Mouse (Mus musculus) heart, embryonic 11.5 days (tissue): Measurements from ENCODE around the gene Jup. TPM values are rescaled to one million over a fixed set of nuclear protein-coding genes. Genes with fewer than 3 reads are reported as not detected.
A peak's percentile ranks its signal among the peaks of the same experiment; 100 is the strongest.

Experiments
- ATAC-seq: fragments of 200-750 bp; cut with Nextera tagmentation; replicated peaks from 2 replicates; pipeline ENCODE4 v1.8.0; 2017; ENCODE audit warnings: moderate library complexity; ENCODE audit not compliant: insufficient number of reproducible peaks, low FRiP score, low TSS enrichment
- H3K27ac ChIP-seq: fragments of 300-500 bp; sonication (generic); 2 replicates; pipeline ENCODE4 v1.5.1; 2014; ENCODE audit warnings: mild to moderate bottlenecking, low read depth, low read length
- H3K27me3 ChIP-seq: fragments of 300-500 bp; sonication (generic); 2 replicates; pipeline ENCODE4 v1.6.1; 2014; ENCODE audit warnings: mild to moderate bottlenecking, low read length, mixed read lengths; ENCODE audit not compliant: control insufficient read depth, insufficient read depth
- H3K36me3 ChIP-seq: fragments of 300-500 bp; sonication (generic); 2 replicates; pipeline ENCODE4 v1.6.1; 2014; ENCODE audit warnings: mild to moderate bottlenecking, low read length, moderate library complexity, mixed read lengths; ENCODE audit not compliant: control insufficient read depth, insufficient read depth
- H3K4me1 ChIP-seq: fragments of 300-500 bp; sonication (generic); 2 replicates; pipeline ENCODE4 v1.6.1; 2014; ENCODE audit warnings: low read length; ENCODE audit not compliant: control insufficient read depth, insufficient read depth
- H3K4me2 ChIP-seq: fragments of 300-500 bp; sonication (generic); 2 replicates; pipeline ENCODE4 v1.6.1; 2014; ENCODE audit warnings: mild to moderate bottlenecking, moderate library complexity
- H3K4me3 ChIP-seq: fragments of 300-500 bp; sonication (generic); 2 replicates; pipeline ENCODE4 v1.5.1; 2014; ENCODE audit warnings: low read depth, low read length
- H3K9ac ChIP-seq: fragments of 300-500 bp; sonication (generic); 2 replicates; pipeline ENCODE4 v1.6.1; 2014; ENCODE audit warnings: mild to moderate bottlenecking, low read depth, low read length, moderate library complexity
- H3K9me3 ChIP-seq: fragments of 300-500 bp; sonication (generic); replicated peaks from 2 replicates; pipeline ENCODE4 v1.6.1; 2016; ENCODE audit warnings: low read length; ENCODE audit not compliant: control insufficient read depth
- WGBS: fragments of 180-500 bp; shearing (Covaris S2); extraction: QIAGEN DNeasy Blood & Tissue Kit; methylation state at CpG from one replicate; pipeline ENCODE4 v1.1.7; 2014; ENCODE audit not compliant: insufficient replicate concordance; 5-methylcytosine and 5-hydroxymethylcytosine counted together
- polyA plus RNA-seq: library from polyadenylated mRNA; unstranded; fragments of >200 nt; fragmentation: Nextera tagmentation; extraction: Ambion mirVana; gene quantifications from 2 replicates; pipeline ENCODE4 v1.2.1, GENCODE M21; 2014

Gene Jup
- polyA plus RNA-seq, 1 experiment from 2014 or later: 72.2 TPM

DNA sequence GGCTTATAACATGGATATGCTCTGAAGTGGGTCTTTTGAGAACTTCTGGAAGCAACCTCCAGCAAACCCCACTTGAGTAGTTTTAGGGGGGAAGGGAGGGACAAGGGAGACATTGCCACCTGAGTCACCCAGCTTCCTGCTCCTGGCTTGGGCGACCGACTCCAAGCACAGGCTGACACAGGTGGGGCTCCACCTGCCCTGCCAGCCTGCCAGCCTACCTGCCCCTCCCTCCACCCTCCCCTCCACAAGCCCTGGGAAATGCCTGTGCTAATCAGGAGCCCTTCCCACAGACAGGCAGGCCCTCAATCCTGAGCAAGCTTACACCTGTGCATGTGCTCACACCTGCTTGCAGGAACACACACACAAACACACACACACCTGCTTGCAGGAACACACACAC, 5.1 kb upstream of the Jup start:
- peak overlapping the region; percentile 95 for H3K27ac ChIP-seq
- ATAC-seq: no peak
- no peaks in the 10 kb centered on the region for H3K27me3 ChIP-seq
- no peaks in the 10 kb centered on the region for H3K9me3 ChIP-seq
- peaks cover 38% of the 10 kb centered on the region for H3K4me1 ChIP-seq
- 0 out of 2 replicates have a peak overlapping the region, but pooled peaks have one; percentile 8 for H3K4me3 ChIP-seq
- H3K9ac ChIP-seq: peak overlapping the region; percentile 44; the same call in 1 of the 2 replicates
- no peaks in the 10 kb centered on the region for H3K36me3 ChIP-seq
- 29% methylated on average over 2 of the region's 2 CpGs for WGBS
- peak overlapping the region; percentile 57 for H3K4me2 ChIP-seq

DNA sequence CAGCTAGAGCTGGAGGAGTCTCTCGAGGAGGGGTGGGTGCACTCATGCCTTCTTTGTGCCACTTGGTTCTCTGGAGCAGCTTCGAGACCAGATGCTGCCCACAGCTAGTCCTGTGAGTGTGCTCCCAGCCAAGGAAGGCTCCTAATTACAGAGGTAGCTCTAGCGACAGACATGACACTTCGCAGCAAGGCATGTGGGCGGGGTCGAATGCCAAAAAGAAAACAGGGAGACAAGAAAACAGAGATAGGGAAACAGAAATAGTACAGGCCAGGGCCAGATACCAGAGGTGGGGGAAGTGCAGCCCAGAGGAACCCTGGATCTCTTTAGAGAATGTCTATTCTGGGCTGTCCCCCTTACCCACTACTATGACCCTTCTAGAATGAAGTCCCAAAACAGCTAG, 4.7 kb upstream of the Jup start:
- Histone ChIP-seq H3K4me3 (peak overlapping the region; percentile 8; the same call in 1 of the 2 replicates), H3K4me2 (peak overlapping the region; percentile 57)

DNA sequence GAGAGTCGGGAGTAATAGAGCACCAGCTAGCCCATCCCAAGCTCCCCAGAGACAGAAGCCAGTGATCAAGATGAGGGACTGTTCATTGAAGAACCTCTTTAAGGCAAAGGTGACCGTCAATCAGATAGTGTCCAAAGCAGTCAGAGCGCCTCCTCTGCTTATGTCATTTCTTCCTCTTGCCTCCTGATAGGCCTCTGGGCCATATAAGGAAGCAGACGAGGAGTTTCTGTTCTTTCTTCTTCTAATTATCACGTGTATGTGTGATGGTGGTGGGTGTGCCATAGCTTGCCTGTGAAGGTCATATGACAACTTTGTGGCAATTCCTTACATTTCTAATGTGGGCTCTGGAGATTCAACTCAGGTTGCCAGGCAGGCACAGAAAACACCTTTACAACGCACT, 3.3 kb upstream of the Jup start:
- Histone ChIP-seq H3K27ac (peak overlapping the region; percentile 95), H3K4me2 (no peak overlapping the region), H3K36me3 (no peaks in the 10 kb centered on the region), H3K27me3 (no peaks in the 10 kb centered on the region), H3K4me3 (no peak overlapping the region), H3K9me3 (no peaks in the 10 kb centered on the region), H3K4me1 (peaks cover 42% of the 10 kb centered on the region), H3K9ac (no peak overlapping the region)
- ATAC-seq: no peak
- 47% methylated on average over 6 of the region's 6 CpGs for WGBS

More for the DNA sequence above, 4.7 kb upstream of the Jup start:
- ATAC-seq: 0 out of 2 replicates have a peak, but pooled peaks have one; percentile 16
- H3K27me3 ChIP-seq: no peaks in the 10 kb centered on the region
- WGBS: 1% methylated on average over 6 of the region's 6 CpGs
- peaks cover 38% of the 10 kb centered on the region for H3K4me1 ChIP-seq
- no peaks in the 10 kb centered on the region for H3K9me3 ChIP-seq
- H3K9ac ChIP-seq: peak overlapping the region; percentile 64; the same call in 1 of the 2 replicates
- H3K36me3 ChIP-seq: no peaks in the 10 kb centered on the region
- peak overlapping the region; percentile 95 for H3K27ac ChIP-seq

DNA sequence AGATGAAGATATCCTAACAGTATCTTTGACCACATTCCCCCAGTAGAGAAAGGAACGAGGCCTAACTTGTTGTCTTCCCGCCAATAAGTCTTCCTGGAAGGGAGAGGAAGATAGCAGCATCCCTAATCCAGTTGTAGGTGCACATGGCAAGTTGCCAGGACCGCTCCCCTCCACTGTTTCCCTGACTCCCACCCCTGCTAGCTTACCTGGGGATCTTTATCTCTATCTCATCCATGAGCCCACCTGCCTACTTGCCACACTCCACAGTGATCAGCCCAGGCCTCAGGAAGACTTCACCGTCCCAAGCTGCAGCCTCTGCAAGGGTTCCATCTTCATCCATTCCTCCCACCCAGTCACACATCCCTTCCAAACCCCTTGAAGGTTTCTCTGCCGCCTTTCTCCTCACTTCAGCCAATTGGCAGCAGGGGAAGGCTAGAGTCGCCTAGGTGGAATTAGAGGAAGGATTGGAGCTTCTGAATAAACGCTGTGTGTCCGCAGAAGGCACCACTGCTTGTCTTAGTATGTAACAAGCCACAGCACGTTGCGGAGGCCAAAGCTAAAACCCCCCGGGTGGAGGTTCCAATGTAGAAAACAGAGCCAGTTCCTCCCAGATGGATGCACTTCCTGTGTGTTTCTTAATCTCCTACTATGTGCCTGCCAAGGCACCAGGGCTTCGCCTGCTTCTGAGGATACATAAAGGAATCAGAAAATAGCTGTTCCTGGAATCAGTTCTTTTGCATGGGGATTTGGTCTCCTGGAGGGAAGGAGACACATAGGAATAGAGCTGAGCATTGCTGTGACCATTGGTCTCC, 2.4 kb upstream of the Jup start:
- H3K9ac ChIP-seq: no peak overlapping the region
- no peaks in the 10 kb centered on the region for H3K9me3 ChIP-seq
- no peak overlapping the region for H3K4me2 ChIP-seq
- 81% methylated on average over 12 of the region's 12 CpGs for WGBS
- H3K36me3 ChIP-seq: no peaks in the 10 kb centered on the region
- peak overlapping the region; percentile 95 for H3K27ac ChIP-seq
- no peak overlapping the region for H3K4me3 ChIP-seq
- H3K4me1 ChIP-seq: peaks cover 52% of the 10 kb centered on the region
- no peak for ATAC-seq
- H3K27me3 ChIP-seq: no peaks in the 10 kb centered on the region

DNA sequence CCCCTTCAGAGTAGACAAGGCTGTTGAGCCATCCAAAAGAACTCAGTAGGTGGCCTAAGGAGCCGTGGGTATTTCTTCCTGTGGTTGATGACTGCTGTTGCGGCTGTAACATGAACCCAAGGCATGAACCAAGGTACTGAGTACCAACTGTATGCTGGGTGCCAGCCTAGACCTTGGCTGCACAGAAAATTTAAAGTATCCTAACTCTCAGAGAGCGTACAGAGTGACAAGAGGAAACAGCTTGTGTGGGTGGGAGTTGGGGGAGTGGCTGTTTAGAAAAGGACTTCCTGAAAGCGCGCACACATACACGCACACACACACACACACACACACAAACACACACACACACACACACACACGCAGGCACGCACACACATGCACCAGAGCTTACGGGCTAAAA, 1.8 kb upstream of the Jup start:
- Histone ChIP-seq H3K27me3 (no peaks in the 10 kb centered on the region), H3K4me3 (no peak overlapping the region), H3K9ac (no peak overlapping the region), H3K4me1 (peaks cover 55% of the 10 kb centered on the region), H3K4me2 (no peak overlapping the region), H3K36me3 (no peaks in the 10 kb centered on the region), H3K9me3 (no peaks in the 10 kb centered on the region), H3K27ac (no peak overlapping the region)
- WGBS: 71% methylated on average over 9 of the region's 9 CpGs
- no peak for ATAC-seq

DNA sequence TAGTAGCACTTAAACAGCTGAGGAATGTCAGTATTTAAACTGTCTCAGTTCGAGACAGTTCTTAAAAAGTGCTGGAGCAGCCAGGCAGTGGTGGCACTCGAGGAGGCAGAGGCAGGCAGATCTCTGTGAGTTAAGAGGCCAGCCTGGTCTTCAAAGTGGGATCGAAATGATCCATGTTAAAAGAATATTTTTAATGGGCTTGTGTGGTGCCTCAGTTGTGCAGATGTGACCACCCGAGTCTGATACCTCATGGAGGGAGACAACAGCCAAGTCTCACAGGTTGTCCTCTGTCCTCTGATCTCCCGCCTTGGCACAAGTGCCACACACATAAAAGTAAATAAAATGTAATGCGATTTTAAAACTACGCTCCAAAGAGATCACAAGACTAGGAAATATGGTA, 954 bp upstream of the Jup start:
- Histone ChIP-seq H3K4me2 (peak overlapping the region; percentile 81), H3K9me3 (no peaks in the 10 kb centered on the region), H3K27ac (no peak overlapping the region), H3K4me1 (peaks cover 56% of the 10 kb centered on the region), H3K36me3 (no peaks in the 10 kb centered on the region), H3K9ac (no peak overlapping the region), H3K27me3 (no peaks in the 10 kb centered on the region), H3K4me3 (no peak overlapping the region)
- 90% methylated on average over 7 of the region's 7 CpGs for WGBS
- ATAC-seq: no peak

DNA sequence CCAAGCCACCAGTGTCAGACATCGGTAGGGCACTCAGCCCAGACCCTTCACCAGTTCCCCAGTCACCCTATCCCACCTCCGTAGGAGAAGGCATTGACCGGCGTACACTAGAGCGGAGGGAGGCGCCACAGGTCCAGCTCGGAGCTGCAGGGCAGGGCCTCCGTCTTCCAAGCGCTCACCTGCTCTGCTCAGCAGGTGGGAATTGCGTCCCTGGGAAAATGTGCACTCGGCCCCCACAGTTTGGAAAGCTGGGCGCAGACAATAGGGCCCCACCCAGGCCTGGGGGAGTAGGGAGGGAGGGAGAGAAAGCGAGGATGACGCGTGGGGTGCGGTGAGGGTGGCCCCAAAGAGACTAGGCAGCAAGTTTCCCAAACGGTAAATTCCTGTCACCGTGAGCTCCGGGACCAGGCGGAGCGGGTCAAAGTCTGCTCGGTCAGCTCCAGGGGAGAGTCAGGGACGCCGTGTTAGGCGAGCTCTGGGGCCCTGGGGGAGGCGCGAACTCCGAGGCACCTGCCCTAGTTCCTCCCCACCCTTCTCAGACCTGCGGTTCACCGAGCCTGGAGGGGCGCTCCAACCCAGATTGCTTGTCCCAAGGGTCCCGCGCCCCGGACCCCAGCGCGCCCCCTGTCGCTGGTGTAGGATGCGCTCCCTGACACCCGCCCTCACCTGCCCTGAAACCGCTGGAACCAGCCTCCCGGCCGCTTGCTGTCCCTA, 520 bp downstream of the Jup start:
- peak overlapping the region; percentile 84 for H3K27ac ChIP-seq
- H3K27me3 ChIP-seq: no peaks in the 10 kb centered on the region
- ATAC-seq: peak; percentile 7; the same call in 1 of the 2 replicates
- H3K4me1 ChIP-seq: peaks cover 54% of the 10 kb centered on the region
- peak overlapping the region; percentile 81 for H3K4me2 ChIP-seq
- H3K9me3 ChIP-seq: no peaks in the 10 kb centered on the region
- 4% methylated on average over 42 of the region's 42 CpGs for WGBS
- H3K9ac ChIP-seq: peak overlapping the region; percentile 82
- H3K36me3 ChIP-seq: no peaks in the 10 kb centered on the region
- H3K4me3 ChIP-seq: peak overlapping the region; percentile 73

DNA sequence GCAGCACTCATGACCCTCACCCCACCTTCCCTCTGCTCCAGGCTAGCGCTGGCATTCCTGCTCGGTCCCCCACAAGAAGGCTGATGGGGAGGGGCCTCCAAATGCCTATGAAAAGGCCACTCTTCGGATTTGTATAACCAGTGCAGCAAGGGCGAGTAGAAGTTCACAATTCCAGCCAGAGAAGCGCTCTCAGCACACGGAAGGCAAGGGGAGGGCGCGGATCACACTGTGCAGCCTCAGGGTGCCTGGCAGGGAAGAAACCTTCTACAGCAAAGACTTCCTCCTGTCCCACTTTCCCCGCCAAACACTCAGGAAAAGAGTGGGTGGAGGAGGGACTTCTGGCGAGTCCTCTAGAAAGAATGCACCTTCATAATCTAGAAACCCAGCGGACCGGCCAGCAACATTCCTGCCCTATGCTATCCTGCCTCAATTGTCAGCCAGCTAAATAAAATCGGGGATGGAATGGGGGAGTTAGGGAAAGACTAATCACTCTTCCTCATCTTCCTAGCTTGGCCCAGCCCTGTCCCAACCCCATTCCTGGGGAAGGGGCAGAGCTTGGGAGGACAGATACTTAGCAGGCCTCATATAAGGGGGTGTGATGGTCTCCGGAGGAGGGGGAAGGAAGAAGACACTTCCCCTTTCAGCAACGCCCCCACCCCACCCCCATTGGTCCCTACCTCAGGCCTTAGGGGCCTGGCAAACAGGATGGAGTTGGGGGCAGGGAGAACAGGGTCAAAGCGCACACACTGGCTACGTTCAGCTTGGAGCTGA, 1.5 kb downstream of the Jup start:
- WGBS: 15% methylated on average over 17 of the region's 17 CpGs
- no peaks in the 10 kb centered on the region for H3K36me3 ChIP-seq
- H3K9ac ChIP-seq: peak overlapping the region; percentile 82
- H3K4me1 ChIP-seq: peaks cover 54% of the 10 kb centered on the region
- peak overlapping the region; percentile 73 for H3K4me3 ChIP-seq
- H3K4me2 ChIP-seq: peak overlapping the region; percentile 81
- H3K27me3 ChIP-seq: no peaks in the 10 kb centered on the region
- ATAC-seq: 0 out of 2 replicates have a peak, but pooled peaks have one; percentile 12
- peak overlapping the region; percentile 84 for H3K27ac ChIP-seq
- no peaks in the 10 kb centered on the region for H3K9me3 ChIP-seq
